Mouse (Mus musculus) kidney, adult 18-20 months (tissue): ENCODE results near the gene Mgll.

ENCODE experiments used
- DNase-seq: peaks from one replicate; pipeline ENCODE4 v3.0.0; 2021

The Mgll gene

GRCm38 (mm10) chr6:88833340-88834140 is 109.3 kb downstream of the Mgll start:
- no peak for DNase-seq

- DNase-seq: no peak
Observed at GRCm38 (mm10) chr6:88835047-88835446, 110.8 kb downstream of the Mgll start.

GRCm38 (mm10) chr6:88836178-88836819 is 112.1 kb downstream of the Mgll start:
- DNase-seq: no peak

- no peak for DNase-seq
Observed at GRCm38 (mm10) chr6:88837999-88838398, 113.8 kb downstream of the Mgll start.

- DNase-seq: no peak
Observed at GRCm38 (mm10) chr6:88838613-88839012, 114.4 kb downstream of the Mgll start.

- no peak for DNase-seq
Observed at GRCm38 (mm10) chr6:88839135-88839970, 115.1 kb downstream of the Mgll start.

- no peak for DNase-seq
Observed at GRCm38 (mm10) chr6:88840211-88840610, 116.0 kb downstream of the Mgll start.

GRCm38 (mm10) chr6:88840791-88841513 is 116.7 kb downstream of the Mgll start:
- no peak for DNase-seq

- no peak for DNase-seq
Observed at GRCm38 (mm10) chr6:88841514-88841780, 117.2 kb downstream of the Mgll start.

GRCm38 (mm10) chr6:88841781-88842689 is 117.8 kb downstream of the Mgll start, which contains the start of gene Abtb1:
TSS of gene Abtb1 (minus strand) at chr6:88841984.
- DNase-seq: peak; percentile 100

- no peak for DNase-seq
Observed at GRCm38 (mm10) chr6:88842731-88843151, 118.5 kb downstream of the Mgll start.

GRCm38 (mm10) chr6:88843241-88843640 is 119.0 kb downstream of the Mgll start:
- no peak for DNase-seq

- DNase-seq: no peak
Observed at GRCm38 (mm10) chr6:88843781-88844725, 119.8 kb downstream of the Mgll start.

- DNase-seq: no peak
Observed at GRCm38 (mm10) chr6:88844901-88845565, 120.8 kb downstream of the Mgll start.

- no peak for DNase-seq
Observed at GRCm38 (mm10) chr6:88847571-88847970, 123.4 kb downstream of the Mgll start.

GRCm38 (mm10) chr6:88849270-88849669 is 125.1 kb downstream of the Mgll start:
- peak; percentile 37 for DNase-seq

GRCm38 (mm10) chr6:88850034-88850433 is 125.8 kb downstream of the Mgll start:
- DNase-seq: no peak

GRCm38 (mm10) chr6:88854509-88854908 is 130.3 kb downstream of the Mgll start:
- no peak for DNase-seq

GRCm38 (mm10) chr6:88855636-88856035 is 131.4 kb downstream of the Mgll start:
- DNase-seq: peak; percentile 51

- peak; percentile 51 for DNase-seq
Observed at GRCm38 (mm10) chr6:88857249-88857648, 133.0 kb downstream of the Mgll start.
